Mouse (Mus musculus) E14TG2a.4 (cell line): ENCODE results near the gene Gp1bb.

Experiments
- CTCF ChIP-seq: conservative IDR thresholded peaks from 2 replicates; pipeline ENCODE4 v1.5.1; 2014; ENCODE audit warnings: low read length
- NANOG ChIP-seq: IDR thresholded peaks from 2 replicates; pipeline ENCODE4 v1.6.1; 2014; ENCODE audit warnings: borderline replicate concordance, low read length, mixed read lengths

DNA sequence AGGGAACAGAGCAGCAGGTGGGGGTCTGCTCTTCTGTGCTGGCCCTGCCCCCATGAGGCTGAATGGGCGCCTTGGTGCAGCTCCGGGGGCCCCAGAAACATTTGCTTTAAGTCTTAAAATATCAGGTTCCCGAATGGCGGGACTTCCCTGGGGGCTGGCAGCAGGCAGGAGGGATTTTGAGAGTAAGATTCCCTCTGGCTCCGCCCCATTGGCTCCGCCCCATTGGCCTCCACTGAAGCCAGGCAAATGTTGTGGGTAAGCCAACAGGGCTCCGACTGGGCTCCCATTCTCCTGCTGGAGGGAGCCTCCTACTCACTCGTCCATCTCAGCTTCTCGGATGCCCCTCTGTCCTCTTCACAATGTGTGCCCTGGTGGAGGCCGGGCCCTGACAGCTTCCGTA, 14.0 kb downstream of the Gp1bb start:
- TF ChIP-seq CTCF = no peak
- no peak for TF ChIP-seq NANOG
